Mouse (Mus musculus) olfactory bulb, adult 2 months (tissue): Measurements from ENCODE around the gene Cbx2.

ENCODE experiments used
- CTCF ChIP-seq: fragments of 200-500 bp; IDR thresholded peaks from 2 replicates; pipeline ENCODE4 v1.5.1; 2012; ENCODE audit warnings: low read depth, mild to moderate bottlenecking, low read length, moderate library complexity; ENCODE audit not compliant: insufficient read depth
- POLR2A ChIP-seq: fragments of 200-500 bp; IDR thresholded peaks from 2 replicates; pipeline ENCODE4 v1.6.1; 2012; ENCODE audit warnings: mild to moderate bottlenecking, low read depth, low read length, moderate library complexity; ENCODE audit not compliant: insufficient read depth

DNA sequence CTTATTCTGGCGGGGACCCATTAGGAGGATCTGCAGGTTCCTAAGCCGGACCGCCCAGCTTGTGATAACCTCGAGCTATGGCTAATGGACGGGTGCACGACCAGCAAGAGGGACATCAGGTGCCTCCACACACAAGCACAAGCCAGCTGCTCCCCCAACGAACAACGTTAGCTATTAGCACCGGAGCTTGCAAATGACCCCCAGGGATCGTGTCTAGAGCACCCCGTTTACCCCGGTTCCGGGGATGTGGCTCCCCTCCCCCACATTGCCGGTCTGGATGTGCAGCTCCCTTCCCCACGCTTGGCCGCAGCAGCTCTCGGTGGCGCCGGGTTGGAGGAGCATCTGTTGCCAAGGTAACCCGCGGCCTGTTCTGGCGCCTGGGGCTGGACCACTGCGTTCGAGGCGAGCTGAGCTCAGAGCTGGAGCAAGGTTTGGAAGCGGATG lies 23.4 kb upstream of the Cbx2 start:
- no peak for TF ChIP-seq CTCF
- TF ChIP-seq POLR2A = no peak
